Mouse (Mus musculus) thymus, adult 2 months (tissue): ENCODE measurements around the gene Sdhc. TPM values are rescaled to one million over a fixed set of nuclear protein-coding genes. Genes with fewer than 3 reads are reported as not detected.

Experiments used
- DNase-seq: peaks from one replicate; pipeline ENCODE4 v3.0.0; 2021
- H3K27ac ChIP-seq: fragments of 200-500 bp; 2 replicates; pipeline ENCODE4 v1.5.1; 2012; ENCODE audit warnings: low read length, control low read depth; ENCODE audit not compliant: control insufficient read depth, insufficient read depth
- H3K27me3 ChIP-seq: fragments of 200-500 bp; 2 replicates; pipeline ENCODE4 v1.6.1; 2012; ENCODE audit warnings: mild to moderate bottlenecking, low read length, moderate library complexity, mixed read lengths; ENCODE audit not compliant: control insufficient read depth, insufficient read depth
- H3K36me3 ChIP-seq: fragments of 200-500 bp; 2 replicates; pipeline ENCODE4 v1.6.1; 2012; ENCODE audit warnings: mild to moderate bottlenecking, low read length, moderate library complexity; ENCODE audit not compliant: control insufficient read depth, insufficient read depth
- H3K4me1 ChIP-seq: fragments of 200-500 bp; replicated peaks from 2 replicates; pipeline ENCODE4 v1.6.1; 2012; ENCODE audit warnings: low read length; ENCODE audit not compliant: control insufficient read depth, insufficient read depth
- H3K4me3 ChIP-seq: fragments of 200-500 bp; 2 replicates; pipeline ENCODE4 v1.5.1; 2012; ENCODE audit warnings: mild to moderate bottlenecking, low read length, control low read depth, moderate library complexity; ENCODE audit not compliant: control insufficient read depth, insufficient read depth
- CTCF ChIP-seq: fragments of 200-500 bp; IDR thresholded peaks from 2 replicates; pipeline ENCODE4 v1.5.1; 2012; ENCODE audit warnings: mild to moderate bottlenecking, control low read depth, low read length, moderate library complexity, borderline replicate concordance; ENCODE audit not compliant: control insufficient read depth, poor library complexity, insufficient read depth; ENCODE audit errors: extremely low read depth
- POLR2A ChIP-seq: fragments of 200-500 bp; IDR thresholded peaks from 2 replicates; pipeline ENCODE4 v1.6.1; 2012; ENCODE audit warnings: mild to moderate bottlenecking, low read length, control low read depth, moderate library complexity; ENCODE audit not compliant: control insufficient read depth, poor library complexity, insufficient read depth; ENCODE audit errors: extremely low read depth
- WGBS: fragments of 180-500 bp; shearing (Covaris S2); methylation state at CpG from one replicate; pipeline ENCODE4 v1.1.7; 2018; 5-methylcytosine and 5-hydroxymethylcytosine counted together
- polyA plus RNA-seq: library from polyadenylated mRNA; depleted of rRNA; stranded (reverse); fragments of >200 nt; gene quantifications from 2 replicates; pipeline ENCODE4 v1.2.3, GENCODE M21; 2012

The Sdhc gene
- polyA plus RNA-seq, 1 experiment: 231 TPM

DNA sequence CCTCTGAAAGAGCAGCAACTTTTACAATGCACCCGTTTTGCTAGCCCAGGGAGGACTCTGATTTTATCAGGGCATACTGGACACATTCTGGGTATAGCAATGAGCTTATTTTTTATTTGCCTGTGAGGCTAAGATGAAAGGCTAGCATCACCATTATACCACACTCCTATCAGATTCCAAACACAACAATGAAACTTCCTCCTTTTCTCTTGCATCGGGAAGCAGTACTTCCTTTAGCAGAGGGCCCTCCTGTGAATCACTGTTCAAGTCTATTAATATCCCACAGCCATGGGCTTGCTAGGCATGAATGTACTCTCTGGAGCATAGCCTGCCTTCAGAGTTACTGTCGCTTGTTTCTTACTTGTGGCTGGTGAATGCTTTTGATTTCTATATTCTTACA lies 20.7 kb upstream of the Sdhc start:
- no peak overlapping the region for H3K27ac ChIP-seq
- H3K4me1 ChIP-seq: no peaks in the 10 kb centered on the region
- TF ChIP-seq POLR2A: no peak
- no peak for TF ChIP-seq CTCF
- H3K36me3 ChIP-seq: no peaks in the 10 kb centered on the region
- 33% methylated on average over 3 of the region's 3 CpGs for WGBS
- no peaks in the 10 kb centered on the region for H3K27me3 ChIP-seq
- no peak overlapping the region for H3K4me3 ChIP-seq
- no peak for DNase-seq

DNA sequence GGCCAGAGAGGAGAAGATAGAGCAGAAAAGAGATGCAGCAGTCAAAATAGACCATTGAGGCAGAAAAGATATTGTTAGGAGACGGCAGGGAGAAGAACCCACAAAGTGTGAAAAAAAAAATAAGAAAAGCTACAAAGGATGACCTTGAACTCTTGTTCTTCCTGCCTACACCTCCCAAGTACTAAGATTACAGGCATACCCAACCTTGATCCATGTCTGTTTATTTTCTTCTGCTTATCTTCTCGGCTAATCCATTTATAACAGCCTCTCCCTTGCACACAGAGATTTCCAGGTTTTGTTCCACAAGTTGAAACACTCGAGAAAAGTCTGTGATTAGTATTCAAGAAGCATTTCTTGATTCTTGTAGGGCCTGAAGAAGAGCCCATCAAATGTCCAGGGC lies 19.5 kb upstream of the Sdhc start:
- TF ChIP-seq CTCF: no peak
- TF ChIP-seq POLR2A: no peak
- 82% methylated on average over 3 of the region's 3 CpGs for WGBS
- no peaks in the 10 kb centered on the region for H3K36me3 ChIP-seq
- H3K27me3 ChIP-seq: no peaks in the 10 kb centered on the region
- DNase-seq: no peak
- no peak overlapping the region for H3K4me3 ChIP-seq
- H3K4me1 ChIP-seq: no peaks in the 10 kb centered on the region
- H3K27ac ChIP-seq: no peak overlapping the region

DNA sequence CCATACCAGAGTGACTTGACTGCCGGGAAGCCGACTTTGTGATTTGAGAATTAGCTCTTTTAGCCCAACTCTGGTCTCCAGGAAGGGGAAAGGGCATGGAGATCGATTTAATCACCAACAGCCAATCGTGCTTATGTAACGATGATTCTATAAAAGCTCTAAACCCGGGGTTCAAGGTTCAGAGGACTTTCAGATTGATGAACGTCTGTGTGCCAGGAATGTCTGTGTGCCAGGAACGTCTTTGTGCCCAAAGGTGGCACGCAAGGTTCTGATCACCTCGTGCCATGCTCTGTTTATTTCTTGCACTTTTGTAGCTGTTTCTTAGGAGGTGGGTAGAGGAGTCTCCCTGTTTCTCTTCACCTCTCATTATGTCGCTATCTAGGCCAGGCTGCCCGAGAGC lies 18.5 kb upstream of the Sdhc start:
- H3K4me3 ChIP-seq: no peak overlapping the region
- 91% methylated on average over 12 of the region's 12 CpGs for WGBS
- DNase-seq: no peak
- H3K27me3 ChIP-seq: no peaks in the 10 kb centered on the region
- no peaks in the 10 kb centered on the region for H3K4me1 ChIP-seq
- TF ChIP-seq POLR2A (no peak), CTCF (no peak)
- H3K27ac ChIP-seq: no peak overlapping the region
- no peaks in the 10 kb centered on the region for H3K36me3 ChIP-seq

DNA sequence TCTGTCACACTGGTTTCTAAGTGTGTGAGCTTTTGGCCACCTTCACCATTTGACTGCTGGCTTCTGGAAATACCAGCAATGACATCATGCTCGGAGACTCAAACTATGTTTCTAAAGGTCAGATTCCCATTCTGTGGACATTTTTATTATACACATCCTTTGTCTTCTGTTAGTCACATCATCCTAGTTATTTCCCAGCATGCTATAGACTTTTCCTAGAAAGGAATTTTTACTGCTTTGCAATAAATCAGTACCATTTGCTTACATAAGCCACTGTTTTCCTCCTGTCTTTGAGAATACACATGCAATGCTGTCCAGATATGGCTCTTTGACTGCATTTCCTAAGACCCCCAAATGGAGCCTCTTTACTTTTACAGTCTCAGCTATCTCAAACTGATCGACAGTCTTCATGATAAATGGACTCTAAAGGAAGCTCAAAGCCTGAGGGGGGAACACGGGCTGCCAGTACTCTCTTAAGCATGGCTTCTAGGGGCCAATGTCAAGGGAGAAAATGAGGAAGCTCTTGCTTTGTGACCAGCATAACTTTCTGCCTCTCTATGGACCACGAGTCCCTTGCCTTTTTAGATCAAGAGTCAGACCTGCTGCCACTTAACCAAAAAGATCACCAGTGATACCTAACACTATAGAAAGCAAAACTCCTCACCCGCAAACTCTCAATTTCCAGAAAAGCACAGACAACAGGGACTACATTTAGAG lies 15.4 kb upstream of the Sdhc start:
- Histone ChIP-seq H3K4me3 (no peak overlapping the region), H3K27ac (no peak overlapping the region), H3K36me3 (no peaks in the 10 kb centered on the region), H3K27me3 (no peaks in the 10 kb centered on the region), H3K4me1 (no peaks in the 10 kb centered on the region)
- WGBS: 44% methylated on average over 5 of the region's 5 CpGs
- no peak for TF ChIP-seq CTCF
- TF ChIP-seq POLR2A: no peak
- DNase-seq: no peak

DNA sequence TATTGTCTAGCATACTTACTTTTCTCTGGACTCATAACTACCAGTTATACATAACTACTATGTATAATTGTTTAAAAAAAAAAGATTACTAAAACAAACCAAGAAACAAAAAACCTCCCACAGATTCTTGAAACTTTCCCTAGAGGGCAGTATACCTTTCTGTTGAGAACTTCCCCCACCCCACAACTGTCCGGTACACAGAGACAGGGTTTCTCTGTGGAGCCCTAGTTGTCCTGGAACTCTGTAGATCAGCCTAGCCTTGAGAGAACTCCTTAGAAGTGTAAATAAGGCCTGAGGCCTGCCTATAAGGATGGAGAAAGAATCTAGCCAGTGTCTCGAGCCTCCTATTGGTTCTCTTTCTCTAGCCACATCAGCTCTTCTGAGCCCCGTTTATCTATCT lies 13.9 kb upstream of the Sdhc start:
- H3K36me3 ChIP-seq: no peaks in the 10 kb centered on the region
- no peak for TF ChIP-seq CTCF
- no peak for TF ChIP-seq POLR2A
- WGBS: 60% methylated on average over 3 of the region's 3 CpGs
- no peak for DNase-seq
- no peak overlapping the region for H3K27ac ChIP-seq
- H3K27me3 ChIP-seq: no peaks in the 10 kb centered on the region; the same call in 1 of the 2 replicates
- no peak overlapping the region for H3K4me3 ChIP-seq
- no peaks in the 10 kb centered on the region for H3K4me1 ChIP-seq

DNA sequence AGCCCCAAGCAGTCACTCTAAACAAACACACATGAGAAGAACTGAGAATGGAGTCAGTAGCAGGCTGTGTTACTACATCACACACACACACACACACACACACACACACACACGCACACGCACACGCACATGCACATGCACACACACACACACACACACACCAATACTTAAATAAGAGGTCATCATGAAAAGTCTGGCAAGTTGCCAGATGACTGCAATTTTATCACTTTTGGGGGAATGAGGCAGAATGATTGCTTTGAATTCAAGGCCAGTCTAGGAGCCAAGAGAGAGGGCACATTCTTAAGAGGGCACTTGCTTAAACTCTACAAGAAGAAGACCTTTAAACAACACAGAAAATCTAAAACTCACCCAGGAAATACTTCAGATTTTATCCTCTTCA lies 12.1 kb upstream of the Sdhc start:
- no peak overlapping the region for H3K27ac ChIP-seq
- DNase-seq: no peak
- no peak overlapping the region for H3K4me3 ChIP-seq
- WGBS: 93% methylated on average over 3 of the region's 3 CpGs
- no peaks in the 10 kb centered on the region for H3K4me1 ChIP-seq
- no peaks in the 10 kb centered on the region; the same call in 1 of the 2 replicates for H3K27me3 ChIP-seq
- no peak for TF ChIP-seq POLR2A
- no peak for TF ChIP-seq CTCF
- no peaks in the 10 kb centered on the region for H3K36me3 ChIP-seq
